Mouse (Mus musculus) neural tube, embryonic 10.5 days (tissue): ENCODE results near the gene Nlk.
"Not testable (repeated sequence)": the region's sequence is repeated elsewhere in the genome, so short reads cannot be mapped to it uniquely, and the experiment has no call there.

Experiments
- DNase-seq: peaks from one replicate; pipeline ENCODE4 v3.0.0-alpha.2; 2017; ENCODE audit warnings: low spot score; ENCODE audit errors: extremely low spot score

Nlk gene

GRCm38 (mm10) chr11:78598763-78599415 lies 98.3 kb downstream of the Nlk start:
- DNase-seq: no peak

DNA sequence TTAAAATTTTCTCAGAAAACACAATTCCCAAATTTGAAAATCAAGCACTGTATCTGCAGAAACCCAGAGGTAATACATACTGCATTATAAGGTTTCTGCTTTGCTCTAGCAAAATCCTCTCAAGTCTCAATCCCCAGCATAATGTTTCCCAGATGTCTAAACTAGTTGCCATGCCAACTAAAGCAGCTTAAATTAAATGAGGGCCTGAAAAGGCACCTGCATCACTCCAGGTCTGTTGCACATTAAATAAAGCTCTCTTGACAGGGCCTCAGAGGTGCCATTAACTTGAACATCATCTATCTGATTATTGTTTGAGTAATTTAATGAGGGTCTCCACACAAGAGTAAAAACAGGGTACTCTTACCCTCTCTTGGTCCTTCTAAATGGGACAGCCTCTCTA lies 100.4 kb downstream of the Nlk start:
- DNase-seq: no peak

- no peak for DNase-seq
These were observed 101.4 kb downstream of the Nlk start for GRCm38 (mm10) chr11:78595773-78596172.

GRCm38 (mm10) chr11:78594271-78594964 lies 102.8 kb downstream of the Nlk start:
- no peak for DNase-seq

DNA sequence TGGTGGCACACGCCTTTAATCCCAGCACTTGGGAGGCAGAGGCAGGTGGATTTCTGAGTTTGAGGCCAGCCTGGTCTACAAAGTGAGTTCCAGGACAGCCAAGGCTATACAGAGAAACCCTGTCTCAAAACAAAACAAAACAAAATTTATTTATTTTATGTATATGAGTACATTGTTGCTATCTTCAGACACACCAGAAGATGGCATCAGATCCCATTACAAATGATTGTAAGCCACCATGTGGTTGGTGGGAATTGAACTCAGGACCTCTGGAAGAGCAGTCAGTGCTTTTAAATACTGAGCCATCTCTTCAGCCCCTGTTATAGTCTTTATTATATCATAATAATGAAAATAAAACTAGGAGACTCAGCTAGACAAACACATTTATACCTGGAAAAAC lies 109.5 kb downstream of the Nlk start:
- not testable (repeated sequence) for DNase-seq

- no peak for DNase-seq
These were observed 111.1 kb downstream of the Nlk start for GRCm38 (mm10) chr11:78586099-78586498.

DNA sequence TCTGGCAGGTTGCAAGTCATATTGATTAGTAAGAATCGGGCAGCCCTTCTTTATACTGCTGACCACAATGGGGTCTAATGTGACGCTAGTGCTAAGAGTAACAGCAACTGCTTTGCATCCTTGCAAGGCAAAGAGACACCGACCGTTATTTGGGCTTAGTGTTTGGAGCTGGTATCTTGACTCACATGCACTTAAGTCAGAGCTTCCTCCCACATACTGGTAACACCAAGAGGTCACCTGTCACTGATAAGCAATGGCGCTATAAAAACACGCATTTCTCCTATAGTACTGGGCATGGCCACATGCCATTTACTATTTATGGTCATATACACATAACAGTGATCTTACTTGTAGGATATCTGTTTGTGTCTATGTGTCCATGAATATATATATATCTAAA lies 114.3 kb downstream of the Nlk start:
- DNase-seq: no peak

GRCm38 (mm10) chr11:78574975-78575374 lies 122.2 kb downstream of the Nlk start:
- DNase-seq: no peak

- no peak for DNase-seq
These were observed 122.6 kb downstream of the Nlk start for GRCm38 (mm10) chr11:78574536-78574935.

- DNase-seq: not testable (repeated sequence)
These were observed 123.1 kb downstream of the Nlk start for GRCm38 (mm10) chr11:78574031-78574430.

DNA sequence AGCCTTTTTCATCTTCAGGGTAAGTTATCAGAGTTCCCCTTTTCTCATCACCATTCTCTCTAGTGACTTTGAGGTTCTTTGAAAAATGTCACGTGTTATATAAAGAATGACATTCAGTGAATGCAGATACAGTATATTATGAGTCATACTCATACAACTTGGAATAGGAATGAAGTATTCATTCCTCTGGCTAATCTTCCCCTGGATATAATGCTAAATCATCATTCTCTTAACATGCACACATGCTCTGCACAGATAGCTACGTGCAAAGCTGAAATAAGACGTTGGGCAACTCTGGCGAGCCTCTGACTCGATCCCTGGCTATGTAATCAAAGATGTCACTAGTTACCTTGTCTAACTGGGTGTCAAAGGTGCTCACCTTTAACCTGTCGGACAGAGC lies 125.3 kb downstream of the Nlk start:
- DNase-seq: no peak

DNA sequence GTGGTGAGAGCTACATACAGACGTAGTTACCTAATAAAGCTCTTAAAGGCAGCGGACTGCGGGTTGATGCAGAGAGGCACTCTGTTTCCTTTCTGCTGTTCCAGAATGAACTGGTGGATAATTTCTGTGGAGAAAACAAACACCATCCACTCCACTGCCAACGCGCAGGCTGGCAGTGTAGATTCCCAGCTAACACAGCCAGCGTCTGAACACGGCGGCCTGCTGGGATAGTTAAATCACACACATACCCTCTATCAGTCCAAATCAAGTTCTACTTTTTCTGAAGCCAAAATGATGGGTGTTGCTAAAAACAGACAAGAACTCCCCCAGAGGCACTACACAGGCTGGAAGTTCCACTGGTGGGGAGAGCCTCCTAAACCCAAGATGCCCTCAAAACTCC lies 125.7 kb downstream of the Nlk start:
- no peak for DNase-seq

DNA sequence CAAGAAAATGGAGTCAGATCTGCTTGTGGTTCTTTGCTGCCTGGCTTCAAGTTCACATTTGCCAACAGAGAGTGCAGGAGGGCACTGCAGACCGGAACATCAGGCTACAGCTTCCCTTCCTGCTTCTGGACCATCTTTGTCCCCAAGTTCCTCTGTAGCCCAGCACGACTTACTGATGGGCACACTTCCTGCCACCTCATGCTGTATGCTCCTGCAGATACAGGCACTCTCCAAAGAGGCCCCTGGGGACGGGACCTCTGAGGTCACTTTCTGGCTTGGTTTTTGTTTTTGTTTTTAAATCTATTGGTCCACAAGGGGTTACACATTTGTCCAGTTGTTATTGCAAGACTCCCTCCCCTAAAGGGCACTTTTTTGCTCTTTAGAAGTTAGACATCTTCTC lies 127.4 kb downstream of the Nlk start:
- DNase-seq: no peak

DNA sequence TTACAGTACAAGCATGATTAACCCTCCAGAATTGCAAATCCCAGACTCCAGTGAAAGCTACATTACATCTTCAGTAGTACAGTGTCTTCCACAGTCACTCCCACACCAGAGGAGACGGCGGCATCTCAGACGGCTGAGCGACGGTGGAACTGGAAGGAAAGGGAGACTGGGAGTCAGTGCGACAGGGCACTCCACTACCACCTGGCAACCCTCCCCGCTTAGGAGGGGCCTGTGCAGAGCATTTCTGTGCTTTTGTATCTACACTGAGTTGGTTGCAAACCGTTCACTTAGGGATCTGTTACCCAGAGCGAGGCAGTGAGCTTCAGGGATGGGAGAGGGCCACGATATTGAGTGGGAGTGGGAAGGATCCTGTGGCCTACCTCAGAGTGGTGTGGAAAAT lies 128.3 kb downstream of the Nlk start:
- no peak for DNase-seq

GRCm38 (mm10) chr11:78567614-78568013 lies 129.6 kb downstream of the Nlk start:
- no peak for DNase-seq

- no peak for DNase-seq
These were observed 130.4 kb downstream of the Nlk start for GRCm38 (mm10) chr11:78566775-78567174.

DNA sequence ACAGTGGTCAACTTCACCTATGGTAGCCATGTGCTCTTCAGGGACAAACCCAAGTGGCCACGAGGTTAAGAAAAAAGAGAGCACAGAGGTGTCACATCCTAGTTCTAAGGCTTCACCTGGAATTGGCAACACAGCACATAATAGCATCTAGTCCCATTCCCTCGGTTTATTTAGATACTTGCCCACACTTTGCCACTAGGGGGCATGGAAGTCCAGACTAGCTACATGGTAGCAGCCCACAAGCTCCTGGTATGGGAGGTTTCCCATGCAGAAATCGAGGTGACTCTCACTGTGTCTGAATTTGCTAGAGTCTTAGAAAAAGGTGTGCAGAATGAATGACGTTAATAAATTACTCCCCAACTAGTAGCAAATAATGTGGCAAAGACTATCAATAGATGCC lies 136.7 kb downstream of the Nlk start:
- DNase-seq: peak; percentile 46

DNA sequence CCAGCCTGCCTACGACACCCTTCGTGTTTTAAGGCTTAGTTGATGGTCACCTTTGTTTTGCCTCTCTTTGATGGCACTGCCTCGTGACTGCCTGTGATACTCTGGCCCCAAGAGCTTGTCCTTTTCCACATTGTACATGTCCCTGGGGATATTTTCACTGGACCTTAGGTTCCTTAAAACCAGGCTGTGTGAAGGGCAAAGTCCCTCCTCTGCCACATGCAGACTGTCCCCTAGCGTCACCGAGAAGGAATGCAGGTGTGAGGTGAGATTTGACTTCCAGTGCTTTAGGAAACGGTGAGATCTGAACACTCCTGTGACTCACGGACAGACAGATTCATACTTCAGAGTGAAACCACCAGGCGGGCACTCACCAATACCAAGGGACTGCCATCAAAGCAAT lies 139.9 kb downstream of the Nlk start:
- DNase-seq: no peak

- DNase-seq: no peak
These were observed 141.1 kb downstream of the Nlk start for GRCm38 (mm10) chr11:78556070-78556469.

DNA sequence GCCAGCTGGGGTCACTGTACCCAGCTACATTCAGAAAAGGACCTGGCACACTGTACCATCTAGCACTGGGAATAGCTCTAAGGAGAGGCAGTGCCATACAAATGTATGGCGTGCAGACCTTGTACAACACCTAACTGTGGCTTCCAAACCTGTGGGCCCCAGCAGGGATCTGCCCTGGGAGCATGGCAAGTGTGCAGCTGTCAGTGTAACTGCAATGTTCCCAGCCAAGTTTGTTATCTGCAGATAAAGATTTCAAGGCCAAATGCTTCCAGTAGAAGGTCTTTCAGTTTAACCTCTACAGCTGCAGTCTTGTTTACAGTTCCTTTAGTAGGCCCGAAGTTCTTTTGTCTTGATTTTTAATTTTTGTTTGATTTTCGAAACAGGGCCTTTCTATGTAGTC lies 141.6 kb downstream of the Nlk start:
- DNase-seq: no peak

DNA sequence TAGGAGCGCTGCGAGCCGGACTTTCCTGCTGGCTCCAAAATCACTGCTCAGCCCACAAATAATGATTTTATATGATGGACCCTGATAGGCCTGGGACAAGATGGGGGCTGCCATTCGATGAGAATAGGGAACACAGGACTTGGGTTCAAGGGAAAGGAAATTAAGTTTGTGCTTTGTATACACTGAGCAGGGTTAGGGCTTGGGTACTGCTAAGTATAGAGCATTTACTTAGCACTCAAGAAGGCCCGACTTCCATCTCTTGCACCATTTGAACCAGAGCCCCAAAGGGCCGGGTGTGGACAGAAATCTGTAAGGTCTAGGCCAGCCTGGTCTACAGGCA lies 146.1 kb downstream of the Nlk start:
- peak; percentile 30 for DNase-seq

GRCm38 (mm10) chr11:78550168-78551058 lies 146.8 kb downstream of the Nlk start, which contains the start of gene Tmem97:
TSS of gene Tmem97 (minus strand) at chr11:78550777.
- peak; percentile 94 for DNase-seq
